Comparison of ENCODE assay signal across 9 mouse cellular contexts in genomic region chr1:180987759-180988158, GRCm38 (mm10). TPM values are rescaled to one million over a fixed set of nuclear protein-coding genes. Genes with fewer than 3 reads are reported as not detected.
DNase-seq lines count a peak whose midpoint lies in the region; ATAC-seq and TF ChIP-seq lines count a peak whose summit lies in the region.
"Had no signal": no experiment of that assay in that cellular context is flagged by ENCODE, and none has a peak within 500 bp of the region (broad histone marks: within the 10 kb centered on the region; RNA-seq: fewer than 3 reads in every experiment).

No protein-coding gene starts in this region.

- H3K27me3 ChIP-seq in MEL (ENCODE audit: control insufficient read depth in 1 of 2, insufficient read depth in 2 of 2, low read length in 2 of 2): peaks cover 2 to 7% of the 10 kb centered on the region in 2 experiments; a peak in 3 of 4 replicates
- H3K27me3 ChIP-seq in megakaryocyte, embryonic 14.5 days (replicated peaks): peaks cover 54% of the 10 kb centered on the region

- no peak for TF ChIP-seq POLR2A in MEL (IDR thresholded peaks at IDR 0.05; ENCODE audit: control insufficient read depth in 1 of 2, insufficient read depth in 1 of 2, low read depth in 1 of 2, low read length in 2 of 2, poor library complexity in 1 of 2)
- TF ChIP-seq POLR2A in brain, embryonic 14.5 days (IDR thresholded peaks at IDR 0.05; ENCODE audit: borderline replicate concordance, extremely low read depth, insufficient read depth, insufficient read length, poor library complexity, severe bottlenecking): no peak

- H3K4me3 ChIP-seq in MEL (ENCODE audit: control insufficient read depth in 1 of 2, insufficient read depth in 1 of 2, low read depth in 2 of 2, low read length in 2 of 2): peak overlapping the region in 1 of 2 experiments; percentile 22; a peak in 1 of 4 replicates
- H3K4me3 ChIP-seq in left cerebral cortex, adult 2 months: no peak overlapping the region
- H3K4me3 ChIP-seq in megakaryocyte, embryonic 14.5 days (replicated peaks): peak overlapping the region; percentile 62

- no peaks in the 10 kb centered on the region for H3K9me3 ChIP-seq in MEL (replicated peaks; ENCODE audit: insufficient read depth, low read length)
- H3K9me3 ChIP-seq in megakaryocyte, embryonic 14.5 days: peaks cover 11% of the 10 kb centered on the region

- peak; percentile 94 to 99 (median 95) for TF ChIP-seq CTCF in MEL (IDR thresholded peaks at IDR 0.05 in 2 of 3, conservative IDR thresholded peaks at IDR 0.05 in 1 of 3; ENCODE audit: control insufficient read depth in 1 of 3, insufficient read depth in 1 of 3, low read depth in 2 of 3, low read length in 3 of 3, poor library complexity in 1 of 3, severe bottlenecking in 1 of 3)
- TF ChIP-seq CTCF in brain, embryonic 14.5 days (IDR thresholded peaks at IDR 0.05; ENCODE audit: borderline replicate concordance, extremely low read depth, insufficient read depth, insufficient read length): peak; percentile 99
- TF ChIP-seq CTCF in left cerebral cortex, adult 2 months (IDR thresholded peaks at IDR 0.05): peak; percentile 92

- H3K9ac ChIP-seq in MEL (ENCODE audit: control insufficient read depth, low read depth, low read length, poor library complexity, severe bottlenecking): peak overlapping the region; percentile 30; the same call in 1 of the 2 replicates

- no peaks in the 10 kb centered on the region for H3K36me3 ChIP-seq in MEL (ENCODE audit: control insufficient read depth in 1 of 2, insufficient read depth in 2 of 2, low read length in 2 of 2)
- no peaks in the 10 kb centered on the region for H3K36me3 ChIP-seq in megakaryocyte, embryonic 14.5 days (replicated peaks; ENCODE audit: low read length)

- no peak for TF ChIP-seq EP300 in MEL (IDR thresholded peaks at IDR 0.05; ENCODE audit: low read depth in 1 of 2, low read length in 2 of 2)

- H3K27ac ChIP-seq in MEL (ENCODE audit: control insufficient read depth, low read depth, low read length): no peak overlapping the region
- H3K27ac ChIP-seq in left cerebral cortex, adult 2 months: no peak overlapping the region

- H3K4me1 ChIP-seq in MEL (ENCODE audit: control insufficient read depth in 1 of 2, insufficient read depth in 2 of 2, low read length in 2 of 2): no peaks in the 10 kb centered on the region
- peaks cover 12% of the 10 kb centered on the region for H3K4me1 ChIP-seq in megakaryocyte, embryonic 14.5 days

- peak; percentile 80 for ATAC-seq in erythroid progenitor cell, adult 5-6 weeks (replicated peaks; ENCODE audit: low FRiP score, poor library complexity, severe bottlenecking)
- ATAC-seq in hematopoietic stem cell, adult 5-6 weeks (replicated peaks in 1 of 2; ENCODE audit: insufficient read depth in 1 of 2, low FRiP score in 2 of 2, low TSS enrichment in 1 of 2, low read depth in 1 of 2, poor library complexity in 2 of 2, severe bottlenecking in 2 of 2): peak; percentile 80 to 84

- peak; percentile 84 for DNase-seq in MEL (ENCODE audit: low read depth, low spot score)
- peak; percentile 83 for DNase-seq in brain, embryonic 14.5 days (ENCODE audit: low read depth)
- DNase-seq in left cerebral cortex, adult 2 months (ENCODE audit: extremely low spot score in 1 of 2, low spot score in 2 of 2): peak; percentile 71 to 83
- peak; percentile 87 for DNase-seq in right cerebral cortex, postnatal 4 days
- DNase-seq in yolk sac, embryonic 10.5 days (ENCODE audit: low spot score): peak; percentile 42

- H3K79me2 ChIP-seq in MEL (ENCODE audit: control insufficient read depth, insufficient read depth, low read length, poor library complexity): no peaks in the 10 kb centered on the region

- TF ChIP-seq RAD21 in MEL (IDR thresholded peaks at IDR 0.05; ENCODE audit: low read depth, low read length): peak; percentile 94

- intact Hi-C loops in left cerebral cortex, adult 2 months (cut with DNase I): no loop called here

TF ChIP-seq in MEL, 35 proteins besides CTCF, POLR2A, EP300 and RAD21:
- TF ChIP-seq MEF2A (IDR thresholded peaks at IDR 0.05; ENCODE audit: extremely low read depth, insufficient replicate concordance, low read depth, low read length, poor library complexity, severe bottlenecking) (no peak), MAX (IDR thresholded peaks at IDR 0.05; ENCODE audit: low read length) (no peak), MXI1 (IDR thresholded peaks at IDR 0.05; ENCODE audit: low read depth, low read length) (no peak), TAL1 (IDR thresholded peaks at IDR 0.05; ENCODE audit: low read length) (no peak), SMC3 (IDR thresholded peaks at IDR 0.05; ENCODE audit: low read depth, low read length) (peak; percentile 92), E2F4 (IDR thresholded peaks at IDR 0.05; ENCODE audit: borderline replicate concordance, low read depth, low read length) (no peak), ZMIZ1 (IDR thresholded peaks at IDR 0.05; ENCODE audit: low read depth, low read length) (no peak), TCF12 (IDR thresholded peaks at IDR 0.05; ENCODE audit: low read depth, low read length) (peak; percentile 18; the same call in 1 of the 2 replicates), ZNF384 (IDR thresholded peaks at IDR 0.05; ENCODE audit: low read depth, low read length) (peak; percentile 52), NRF1 (IDR thresholded peaks at IDR 0.05; ENCODE audit: insufficient read depth, low read depth, low read length, poor library complexity, severe bottlenecking) (no peak), UBTF (IDR thresholded peaks at IDR 0.05; ENCODE audit: borderline replicate concordance, insufficient read depth, low read depth, low read length) (no peak), ZC3H11A (IDR thresholded peaks at IDR 0.05; ENCODE audit: low read depth, low read length) (peak; percentile 85), GATA1 (IDR thresholded peaks at IDR 0.05; ENCODE audit: low read depth, low read length) (peak; percentile 70), KAT2A (conservative IDR thresholded peaks at IDR 0.05; ENCODE audit: low read depth, low read length) (no peak), MYC (IDR thresholded peaks at IDR 0.05; ENCODE audit: low read depth, low read length) (0 out of 2 replicates have a peak, but pooled peaks have one; percentile 37), CHD1 (IDR thresholded peaks at IDR 0.05; ENCODE audit: low read depth, low read length) (no peak), GABPA (IDR thresholded peaks at IDR 0.05; ENCODE audit: low read depth, low read length) (no peak), ETS1 (IDR thresholded peaks at IDR 0.05; ENCODE audit: low read depth, low read length) (no peak), NELFE (IDR thresholded peaks at IDR 0.05; ENCODE audit: low read depth, low read length) (no peak), RCOR1 (IDR thresholded peaks at IDR 0.05; ENCODE audit: low read depth, low read length) (no peak), USF2 (IDR thresholded peaks at IDR 0.05; ENCODE audit: borderline replicate concordance in 1 of 2, insufficient read depth in 1 of 2, low read depth in 1 of 2, low read length in 2 of 2) (no peak), USF1 (IDR thresholded peaks at IDR 0.05; ENCODE audit: low read depth, low read length) (no peak), BHLHE40 (IDR thresholded peaks at IDR 0.05; ENCODE audit: borderline replicate concordance, low read depth, low read length) (0 out of 2 replicates have a peak, but pooled peaks have one; percentile 11), CHD2 (IDR thresholded peaks at IDR 0.05; ENCODE audit: low read length) (no peak), MAFK (IDR thresholded peaks at IDR 0.05; ENCODE audit: borderline replicate concordance, low read depth, low read length) (no peak), JUND (IDR thresholded peaks at IDR 0.05; ENCODE audit: low read depth, low read length) (no peak), ELF1 (IDR thresholded peaks at IDR 0.05; ENCODE audit: low read depth, low read length) (0 out of 2 replicates have a peak, but pooled peaks have one; percentile 24), POLR2AphosphoS5 (IDR thresholded peaks at IDR 0.05; ENCODE audit: borderline replicate concordance, low read depth, low read length) (no peak)

RNA-seq across cellular contexts. Expression of gene Ephx1, which starts 32.9 kb away (rescaled TPM):
- 0.15 and 0.23 TPM in 2 replicates for total RNA-seq in MEL (2012; rRNA removed)
- under 1 TPM in 1 of 2 experiments, not detected in 1; 0.39 TPM for polyA plus RNA-seq in MEL (2012; ENCODE audit: insufficient read depth in 1 of 2, insufficient read length in 2 of 2, low read depth in 1 of 2, low replicate concordance in 2 of 2, missing spikeins in 1 of 2)
- polyA plus RNA-seq in brain, embryonic 14.5 days (2012; rRNA removed): 2.8 and 5.1 TPM in 2 replicates
- total RNA-seq in erythroid progenitor cell, adult 5-6 weeks (2015; ENCODE audit: low replicate concordance): 7.5 and 9.4 TPM in 2 replicates
- total RNA-seq in erythroid progenitor cell, adult 5-6 weeks (2017; ENCODE audit: low replicate concordance): 2.7 and 3.9 TPM in 2 replicates
- 3.9 TPM in 2 replicates for total RNA-seq in hematopoietic stem cell, adult 5-6 weeks (2017)
- 10 to 100 TPM; 29.5 to 32.1 TPM for total RNA-seq in left cerebral cortex, adult 2 months (2021)
- not detected in 2 replicates for polyA plus RNA-seq in megakaryocyte, embryonic 14.5 days (2012; ENCODE audit: insufficient read depth, low replicate concordance)

RNA-seq across cellular contexts. Expression of gene Tmem63a, which starts 45.6 kb away (rescaled TPM):
- total RNA-seq in MEL (2012; rRNA removed): 7.5 and 7.7 TPM in 2 replicates
- 10 to 100 TPM in 1 of 2 experiments, not detected in 1; 12.8 TPM for polyA plus RNA-seq in MEL (2012; ENCODE audit: insufficient read depth in 1 of 2, insufficient read length in 2 of 2, low read depth in 1 of 2, low replicate concordance in 2 of 2, missing spikeins in 1 of 2)
- 3.3 and 3.6 TPM in 2 replicates for polyA plus RNA-seq in brain, embryonic 14.5 days (2012; rRNA removed)
- 23.4 and 24.7 TPM in 2 replicates for total RNA-seq in erythroid progenitor cell, adult 5-6 weeks (2015; ENCODE audit: low replicate concordance)
- 18.1 and 20.2 TPM in 2 replicates for total RNA-seq in erythroid progenitor cell, adult 5-6 weeks (2017; ENCODE audit: low replicate concordance)
- total RNA-seq in hematopoietic stem cell, adult 5-6 weeks (2017): 21.8 and 25.5 TPM in 2 replicates
- 10 to 100 TPM; 15.4 to 16.3 TPM for total RNA-seq in left cerebral cortex, adult 2 months (2021)
- 1.5 and 6.7 TPM in 2 replicates for polyA plus RNA-seq in megakaryocyte, embryonic 14.5 days (2012; ENCODE audit: insufficient read depth, low replicate concordance)

RNA-seq across cellular contexts. Expression of gene Lefty1, which starts 52.9 kb away (rescaled TPM):
- total RNA-seq in MEL (2012; rRNA removed): 3.5 and 6.4 TPM in 2 replicates
- polyA plus RNA-seq in MEL (2012; ENCODE audit: insufficient read depth in 1 of 2, insufficient read length in 2 of 2, low read depth in 1 of 2, low replicate concordance in 2 of 2, missing spikeins in 1 of 2): 1 to 10 TPM in 1 of 2 experiments, not detected in 1; 5.1 TPM
- polyA plus RNA-seq in brain, embryonic 14.5 days (2012; rRNA removed): 1.1 and 1.3 TPM in 2 replicates
- total RNA-seq in erythroid progenitor cell, adult 5-6 weeks (2015; ENCODE audit: low replicate concordance): 1.1 TPM in 1 of 2 replicates, not detected in the other
- 4.6 TPM in 1 of 2 replicates, not detected in the other for total RNA-seq in erythroid progenitor cell, adult 5-6 weeks (2017; ENCODE audit: low replicate concordance)
- 0.45 and 2.9 TPM in 2 replicates for total RNA-seq in hematopoietic stem cell, adult 5-6 weeks (2017)
- under 1 TPM in 1 of 2 experiments, not detected in 1; 0.77 TPM for total RNA-seq in left cerebral cortex, adult 2 months (2021)
- 0.83 TPM in 1 of 2 replicates, not detected in the other for polyA plus RNA-seq in megakaryocyte, embryonic 14.5 days (2012; ENCODE audit: insufficient read depth, low replicate concordance)
- polyA plus RNA-seq: neural tube, embryonic 14.5 days had no signal
